Mouse (Mus musculus) layer of hippocampus, postnatal 25 days (tissue): ENCODE measurements at regions not wholly inside any gene's neighbourhood (a gene's known extent, or its start where the extent isn't known, plus 50 kb on each side); places are given as distances from the start of the nearest gene placed in this dataset.

ENCODE experiments used
- DNase-seq, 2 experiments: peaks; one replicate each; pipeline ENCODE4 v3.0.0; 2022; ENCODE audit warnings: mixed read lengths in 2 of 2, low spot score in 1 of 2; ENCODE audit errors: extremely low spot score in 1 of 2

DNA sequence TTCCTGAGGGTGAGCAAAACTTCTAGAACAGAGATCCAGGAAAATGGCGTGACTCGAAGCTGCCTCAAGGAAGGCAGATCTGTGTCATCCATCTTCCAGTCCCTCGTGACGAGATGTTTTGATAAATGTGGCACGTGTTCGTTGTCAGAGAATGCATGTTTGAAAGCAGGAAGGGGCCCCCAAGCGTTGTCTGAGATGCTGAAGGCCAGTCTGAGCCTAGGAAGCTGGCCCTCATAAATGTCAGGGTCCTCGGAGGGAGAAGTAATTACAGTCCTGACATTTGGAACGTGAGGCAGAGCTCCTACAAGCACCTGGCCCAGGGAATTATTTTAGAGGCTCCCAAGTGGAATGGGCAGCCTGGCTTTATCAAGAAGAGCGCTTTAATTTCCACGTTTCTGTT, 50.5 kb upstream of the Mocs1 start:
- no peak for DNase-seq
